Mouse (Mus musculus) embryonic fibroblast, embryonic 13.5 days (primary cell): Measurements from ENCODE around the gene AW549877.

Experiments used
- CTCF ChIP-seq: IDR thresholded peaks from 2 replicates; pipeline ENCODE4 v1.5.1; 2011; ENCODE audit warnings: mild to moderate bottlenecking, control low read depth, low read length, moderate library complexity, borderline replicate concordance; ENCODE audit not compliant: insufficient read depth
- POLR2A ChIP-seq: IDR thresholded peaks from 2 replicates; pipeline ENCODE4 v1.6.1; 2011; ENCODE audit warnings: low read depth, mild to moderate bottlenecking, control low read depth, low read length, moderate library complexity

GRCm38 (mm10) chr15:4042423-4042822, 46.9 kb upstream of the AW549877 start:
- TF ChIP-seq CTCF (no peak), POLR2A (no peak)
